Mouse (Mus musculus): ENCODE measurements around the gene Cd164. TPM values are rescaled to one million over a fixed set of nuclear protein-coding genes. Genes with fewer than 3 reads are reported as not detected.

Gene Cd164
- 98.5 and 108 TPM in 2 replicates for polyA plus RNA-seq (2016; fragmentation: Nextera tagmentation; extraction: Ambion mirVana)

- Histone ChIP-seq H3K27me3 (ENCODE audit: low read depth, poor library complexity, severe bottlenecking) (no peaks in the 10 kb centered on the region), H3K36me3 (peaks cover 17% of the 10 kb centered on the region), H3K9me3 (replicated peaks) (no peaks in the 10 kb centered on the region), H3K4me1 (peaks cover 34% of the 10 kb centered on the region), H3K27ac (replicated peaks) (peak within 1 kb of the TSS; percentile 100), H3K4me3 (peak within 1 kb of the TSS; percentile 74)
- DNase-seq (ENCODE audit: low spot score), result peak; percentile 96
- under 1% methylated on average over 69 of the region's 69 CpGs for WGBS
These were observed at the start of gene Cd164 for GRCm38 (mm10) chr10:41518981-41519618. Cd164 (plus strand) TSS chr10:41519414.

GRCm38 (mm10) chr10:41470693-41471092, 48.5 kb upstream of the Cd164 start:
- no peak for DNase-seq (ENCODE audit: low spot score)
- Histone ChIP-seq H3K9me3 (replicated peaks) (no peaks in the 10 kb centered on the region), H3K27ac (replicated peaks) (no peak overlapping the region), H3K4me1 (peaks cover 8% of the 10 kb centered on the region), H3K4me3 (no peak overlapping the region), H3K36me3 (peaks cover 15% of the 10 kb centered on the region), H3K27me3 (ENCODE audit: low read depth, poor library complexity, severe bottlenecking) (no peaks in the 10 kb centered on the region)
- WGBS, result 86% methylated on average over 3 of the region's 3 CpGs

GRCm38 (mm10) chr10:41472534-41472933, 46.7 kb upstream of the Cd164 start:
- Histone ChIP-seq H3K4me1 (peaks cover 23% of the 10 kb centered on the region), H3K4me3 (no peak overlapping the region), H3K27me3 (ENCODE audit: low read depth, poor library complexity, severe bottlenecking) (no peaks in the 10 kb centered on the region), H3K9me3 (replicated peaks) (no peaks in the 10 kb centered on the region), H3K36me3 (peaks cover 5% of the 10 kb centered on the region; the same call in 1 of the 2 replicates), H3K27ac (replicated peaks) (no peak overlapping the region)
- no peak for DNase-seq (ENCODE audit: low spot score)

- Histone ChIP-seq H3K4me3 (no peak overlapping the region), H3K9me3 (replicated peaks) (no peaks in the 10 kb centered on the region), H3K27ac (replicated peaks) (no peak overlapping the region), H3K4me1 (peaks cover 27% of the 10 kb centered on the region), H3K36me3 (peaks cover 5% of the 10 kb centered on the region; the same call in 1 of the 2 replicates), H3K27me3 (ENCODE audit: low read depth, poor library complexity, severe bottlenecking) (no peaks in the 10 kb centered on the region)
- no peak for DNase-seq (ENCODE audit: low spot score)
- WGBS, result 83% methylated on average over 5 of the region's 5 CpGs
These were observed 46.2 kb upstream of the Cd164 start for GRCm38 (mm10) chr10:41472962-41473481.

GRCm38 (mm10) chr10:41473782-41474468, 45.3 kb upstream of the Cd164 start:
- no peaks in the 10 kb centered on the region for H3K27me3 ChIP-seq (ENCODE audit: low read depth, poor library complexity, severe bottlenecking)
- H3K4me1 ChIP-seq, result peaks cover 36% of the 10 kb centered on the region
- no peak overlapping the region for H3K27ac ChIP-seq (replicated peaks)
- 86% methylated on average over 6 of the region's 6 CpGs for WGBS
- no peak overlapping the region for H3K4me3 ChIP-seq
- DNase-seq (ENCODE audit: low spot score), result no peak
- peaks cover 9% of the 10 kb centered on the region for H3K36me3 ChIP-seq
- H3K9me3 ChIP-seq (replicated peaks), result no peaks in the 10 kb centered on the region

GRCm38 (mm10) chr10:41474981-41475391, 44.2 kb upstream of the Cd164 start:
- H3K4me1 ChIP-seq, result peaks cover 39% of the 10 kb centered on the region
- H3K4me3 ChIP-seq, result no peak overlapping the region
- DNase-seq (ENCODE audit: low spot score), result no peak
- no peak overlapping the region for H3K27ac ChIP-seq (replicated peaks)
- no peaks in the 10 kb centered on the region for H3K27me3 ChIP-seq (ENCODE audit: low read depth, poor library complexity, severe bottlenecking)
- WGBS, result 81% methylated on average over 1 of the region's 1 CpGs
- peaks cover 20% of the 10 kb centered on the region for H3K36me3 ChIP-seq
- H3K9me3 ChIP-seq (replicated peaks), result no peaks in the 10 kb centered on the region

GRCm38 (mm10) chr10:41476171-41477017, 42.8 kb upstream of the Cd164 start, which contains the start of gene Mical1:
Mical1 (plus strand) TSS chr10:41476314.
- Histone ChIP-seq H3K36me3 (peaks cover 34% of the 10 kb centered on the region), H3K4me1 (peaks cover 42% of the 10 kb centered on the region), H3K4me3 (peak within 1 kb of the TSS; percentile 71), H3K27me3 (ENCODE audit: low read depth, poor library complexity, severe bottlenecking) (no peaks in the 10 kb centered on the region), H3K9me3 (replicated peaks) (no peaks in the 10 kb centered on the region), H3K27ac (replicated peaks) (peak within 1 kb of the TSS; percentile 93)
- DNase-seq (ENCODE audit: low spot score), result peak; percentile 77
- WGBS, result under 1% methylated on average over 35 of the region's 35 CpGs

GRCm38 (mm10) chr10:41477018-41477277, 42.3 kb upstream of the Cd164 start:
- peak; percentile 67 for DNase-seq (ENCODE audit: low spot score)
- no peaks in the 10 kb centered on the region for H3K27me3 ChIP-seq (ENCODE audit: low read depth, poor library complexity, severe bottlenecking)
- WGBS, result 1% methylated on average over 9 of the region's 9 CpGs
- peak overlapping the region; percentile 71 for H3K4me3 ChIP-seq
- peaks cover 40% of the 10 kb centered on the region for H3K36me3 ChIP-seq
- no peaks in the 10 kb centered on the region for H3K9me3 ChIP-seq (replicated peaks)
- peak overlapping the region; percentile 93 for H3K27ac ChIP-seq (replicated peaks)
- peaks cover 42% of the 10 kb centered on the region for H3K4me1 ChIP-seq

- Histone ChIP-seq H3K4me1 (peaks cover 42% of the 10 kb centered on the region), H3K27ac (replicated peaks) (peak overlapping the region; percentile 93), H3K36me3 (peaks cover 45% of the 10 kb centered on the region), H3K4me3 (peak overlapping the region; percentile 71), H3K9me3 (replicated peaks) (no peaks in the 10 kb centered on the region), H3K27me3 (ENCODE audit: low read depth, poor library complexity, severe bottlenecking) (no peaks in the 10 kb centered on the region)
- WGBS, result 2% methylated on average over 20 of the region's 20 CpGs
- peak; percentile 74 for DNase-seq (ENCODE audit: low spot score)
These were observed 41.7 kb upstream of the Cd164 start for GRCm38 (mm10) chr10:41477278-41478181.

GRCm38 (mm10) chr10:41479961-41480360, 39.3 kb upstream of the Cd164 start:
- H3K4me1 ChIP-seq, result peaks cover 42% of the 10 kb centered on the region
- peaks cover 70% of the 10 kb centered on the region for H3K36me3 ChIP-seq
- 92% methylated on average over 3 of the region's 3 CpGs for WGBS
- H3K9me3 ChIP-seq (replicated peaks), result no peaks in the 10 kb centered on the region
- H3K4me3 ChIP-seq, result no peak overlapping the region
- H3K27me3 ChIP-seq (ENCODE audit: low read depth, poor library complexity, severe bottlenecking), result no peaks in the 10 kb centered on the region
- H3K27ac ChIP-seq (replicated peaks), result no peak overlapping the region
- no peak for DNase-seq (ENCODE audit: low spot score)

GRCm38 (mm10) chr10:41480938-41481880, 38.0 kb upstream of the Cd164 start:
- DNase-seq (ENCODE audit: low spot score), result no peak
- Histone ChIP-seq H3K36me3 (peaks cover 82% of the 10 kb centered on the region), H3K4me1 (peaks cover 35% of the 10 kb centered on the region), H3K27ac (replicated peaks) (no peak overlapping the region), H3K4me3 (no peak overlapping the region), H3K9me3 (replicated peaks) (no peaks in the 10 kb centered on the region), H3K27me3 (ENCODE audit: low read depth, poor library complexity, severe bottlenecking) (no peaks in the 10 kb centered on the region)
- 74% methylated on average over 33 of the region's 33 CpGs for WGBS
